Mouse (Mus musculus): ENCODE measurements around the gene Gdi1. TPM values are rescaled to one million over a fixed set of nuclear protein-coding genes. Genes with fewer than 3 reads are reported as not detected.
"Not testable (repeated sequence)": the region's sequence is repeated elsewhere in the genome, so short reads cannot be mapped to it uniquely, and the experiment has no call there.

Gdi1 gene
- total and polyA plus RNA-seq, 2 experiments from 2014 or later: 72.1 to 81.6 TPM

GRCm38 (mm10) chrX:74352645-74353466, 48.1 kb downstream of the Gdi1 start:
- 19% methylated on average over 13 of the region's 13 CpGs for WGBS
- Histone ChIP-seq H3K27me3 (ENCODE audit: control insufficient read depth, insufficient read depth, low read length) (no peaks in the 10 kb centered on the region), H3K4me1 (ENCODE audit: control insufficient read depth, insufficient read depth) (no peaks in the 10 kb centered on the region), H3K9ac (replicated peaks; ENCODE audit: low read depth, low read length) (peak overlapping the region; percentile 60), H3K4me2 (ENCODE audit: low read depth, low read length) (peak overlapping the region; percentile 67), H3K27ac (ENCODE audit: low read depth) (peak overlapping the region; percentile 30), H3K9me3 (replicated peaks; ENCODE audit: control insufficient read depth, low read length) (no peaks in the 10 kb centered on the region), H3K4me3 (ENCODE audit: low read depth, low read length) (peak overlapping the region; percentile 54), H3K36me3 (replicated peaks; ENCODE audit: control insufficient read depth, insufficient read depth, low read length) (no peaks in the 10 kb centered on the region)
- ATAC-seq (ENCODE audit: insufficient read depth, low read depth) (peak; percentile 39), DNase-seq (ENCODE audit: low spot score) (no peak)
- no peak for TF ChIP-seq EP300 (IDR thresholded peaks at IDR 0.05; ENCODE audit: low read depth)
- no peak for TF ChIP-seq CTCF (IDR thresholded peaks at IDR 0.05; ENCODE audit: low read depth)

GRCm38 (mm10) chrX:74353467-74353770, 48.6 kb downstream of the Gdi1 start, which contains the start of gene Lage3:
Gene Lage3, minus strand, starts transcription at chrX:74353618.
- TF ChIP-seq EP300 (IDR thresholded peaks at IDR 0.05; ENCODE audit: low read depth) (no peak), CTCF (IDR thresholded peaks at IDR 0.05; ENCODE audit: low read depth) (no peak)
- peak; percentile 92 for ATAC-seq (ENCODE audit: insufficient read depth, low read depth)
- WGBS: 9% methylated on average over 9 of the region's 22 CpGs

GRCm38 (mm10) chrX:74357069-74357468, 52.3 kb downstream of the Gdi1 start:
- not testable (repeated sequence) for H3K27ac ChIP-seq (ENCODE audit: low read depth); H3K36me3 ChIP-seq (replicated peaks; ENCODE audit: control insufficient read depth, insufficient read depth, low read length); H3K4me3 ChIP-seq (ENCODE audit: low read depth, low read length); ATAC-seq (ENCODE audit: insufficient read depth, low read depth); H3K9ac ChIP-seq (replicated peaks; ENCODE audit: low read depth, low read length); H3K9me3 ChIP-seq (replicated peaks; ENCODE audit: control insufficient read depth, low read length); H3K4me2 ChIP-seq (ENCODE audit: low read depth, low read length); H3K27me3 ChIP-seq (ENCODE audit: control insufficient read depth, insufficient read depth, low read length); H3K4me1 ChIP-seq (ENCODE audit: control insufficient read depth, insufficient read depth); DNase-seq (ENCODE audit: low spot score)
- WGBS: 94% methylated on average over 3 of the region's 3 CpGs

More at GRCm38 (mm10) chrX:74353467-74353770, 48.6 kb downstream of the Gdi1 start, which contains the start of gene Lage3:
- Histone ChIP-seq H3K4me1 (ENCODE audit: control insufficient read depth, insufficient read depth) (no peaks in the 10 kb centered on the region), H3K4me2 (ENCODE audit: low read depth, low read length) (peak within 1 kb of the TSS; percentile 67), H3K4me3 (ENCODE audit: low read depth, low read length) (peak within 1 kb of the TSS; percentile 54), H3K36me3 (replicated peaks; ENCODE audit: control insufficient read depth, insufficient read depth, low read length) (no peaks in the 10 kb centered on the region), H3K27me3 (ENCODE audit: control insufficient read depth, insufficient read depth, low read length) (no peaks in the 10 kb centered on the region), H3K9me3 (replicated peaks; ENCODE audit: control insufficient read depth, low read length) (no peaks in the 10 kb centered on the region), H3K9ac (replicated peaks; ENCODE audit: low read depth, low read length) (peak within 1 kb of the TSS; percentile 60), H3K27ac (ENCODE audit: low read depth) (peak within 1 kb of the TSS; percentile 30)
- peak; percentile 65 for DNase-seq (ENCODE audit: low spot score)

DNA sequence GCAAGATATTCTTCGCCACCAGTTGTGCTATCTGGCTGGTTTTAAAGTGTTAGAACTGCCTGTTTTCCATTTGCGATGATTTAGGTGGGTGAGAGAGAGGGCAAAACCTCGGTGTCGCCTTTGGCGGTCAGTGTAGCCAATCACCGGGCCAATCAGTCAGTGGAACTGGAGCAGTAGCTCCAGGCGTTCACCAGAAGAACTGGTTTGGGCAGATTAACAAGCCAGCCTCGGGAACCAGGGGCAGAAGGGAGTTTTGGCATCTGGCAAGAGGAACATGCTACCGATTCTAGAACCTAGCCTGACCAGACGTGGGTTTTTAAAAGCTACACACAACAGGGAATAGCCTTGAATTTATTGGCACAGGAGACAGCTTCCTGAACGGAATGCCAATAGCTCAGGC, 54.4 kb downstream of the Gdi1 start:
- Histone ChIP-seq H3K27ac (ENCODE audit: low read depth) (no peak overlapping the region), H3K9ac (replicated peaks; ENCODE audit: low read depth, low read length) (no peak overlapping the region), H3K4me2 (ENCODE audit: low read depth, low read length) (no peak overlapping the region), H3K27me3 (ENCODE audit: control insufficient read depth, insufficient read depth, low read length) (no peaks in the 10 kb centered on the region), H3K4me3 (ENCODE audit: low read depth, low read length) (no peak overlapping the region), H3K4me1 (ENCODE audit: control insufficient read depth, insufficient read depth) (no peaks in the 10 kb centered on the region), H3K9me3 (replicated peaks; ENCODE audit: control insufficient read depth, low read length) (no peaks in the 10 kb centered on the region), H3K36me3 (replicated peaks; ENCODE audit: control insufficient read depth, insufficient read depth, low read length) (no peaks in the 10 kb centered on the region)
- ATAC-seq (ENCODE audit: insufficient read depth, low read depth): no peak
- no peak for DNase-seq (ENCODE audit: low spot score)
- no peak for TF ChIP-seq CTCF (IDR thresholded peaks at IDR 0.05; ENCODE audit: low read depth)
- no peak for TF ChIP-seq EP300 (IDR thresholded peaks at IDR 0.05; ENCODE audit: low read depth)
- WGBS: 46% methylated on average over 11 of the region's 11 CpGs

Small RNA genes lying within 50 kb of the gene (microRNA-seq; reads per million reads assigned to microRNA genes)
- gene Mir7091: not detected
- 0.71 reads per million for gene Mir7092

Other genes starting within 250 kb of the Gdi1 start
- gene Opn1mw, start 177.5 kb upstream of the Gdi1 start, total RNA-seq (2014; rRNA removed; ENCODE audit: low replicate concordance): not detected in 2 replicates
- gene Opn1mw, start 177.5 kb upstream of the Gdi1 start, polyA plus RNA-seq (2015; fragmentation: Nextera tagmentation; extraction: Ambion mirVana): not detected in 2 replicates
- 15.6 and 43.8 TPM in 2 replicates for gene Mecp2, start 169.6 kb upstream of the Gdi1 start, total RNA-seq (2014; rRNA removed; ENCODE audit: low replicate concordance)
- gene Mecp2, start 169.6 kb upstream of the Gdi1 start, polyA plus RNA-seq (2015; fragmentation: Nextera tagmentation; extraction: Ambion mirVana): 10.8 and 12.1 TPM in 2 replicates
- not detected in 2 replicates for gene Tex28, start 137.2 kb upstream of the Gdi1 start, total RNA-seq (2014; rRNA removed; ENCODE audit: low replicate concordance)
- gene Tex28, start 137.2 kb upstream of the Gdi1 start, polyA plus RNA-seq (2015; fragmentation: Nextera tagmentation; extraction: Ambion mirVana): not detected in 2 replicates
- not detected in 2 replicates for gene Tktl1, start 127.7 kb upstream of the Gdi1 start, total RNA-seq (2014; rRNA removed; ENCODE audit: low replicate concordance)
- gene Tktl1, start 127.7 kb upstream of the Gdi1 start, polyA plus RNA-seq (2015; fragmentation: Nextera tagmentation; extraction: Ambion mirVana): not detected in 2 replicates
- gene Flna, start 55.2 kb upstream of the Gdi1 start, total RNA-seq (2014; rRNA removed; ENCODE audit: low replicate concordance): 374 and 672 TPM in 2 replicates
- 58.0 and 67.4 TPM in 2 replicates for gene Flna, start 55.2 kb upstream of the Gdi1 start, polyA plus RNA-seq (2015; fragmentation: Nextera tagmentation; extraction: Ambion mirVana)
- 34.4 and 73.4 TPM in 2 replicates for gene Emd, start 50.3 kb upstream of the Gdi1 start, total RNA-seq (2014; rRNA removed; ENCODE audit: low replicate concordance)
- 13.1 and 13.2 TPM in 2 replicates for gene Emd, start 50.3 kb upstream of the Gdi1 start, polyA plus RNA-seq (2015; fragmentation: Nextera tagmentation; extraction: Ambion mirVana)
- gene Rpl10, start 34.2 kb upstream of the Gdi1 start, total RNA-seq (2014; rRNA removed; ENCODE audit: low replicate concordance): 2,015 and 2,184 TPM in 2 replicates
- gene Rpl10, start 34.2 kb upstream of the Gdi1 start, polyA plus RNA-seq (2015; fragmentation: Nextera tagmentation; extraction: Ambion mirVana): 410 and 447 TPM in 2 replicates
- 69.3 and 71.1 TPM in 2 replicates for gene Taz, start 23.1 kb upstream of the Gdi1 start, total RNA-seq (2014; rRNA removed; ENCODE audit: low replicate concordance)
- gene Taz, start 23.1 kb upstream of the Gdi1 start, polyA plus RNA-seq (2015; fragmentation: Nextera tagmentation; extraction: Ambion mirVana): 60.9 and 69.7 TPM in 2 replicates
- gene Dnase1l1, start 22.7 kb upstream of the Gdi1 start, total RNA-seq (2014; rRNA removed; ENCODE audit: low replicate concordance): 11.7 and 26.5 TPM in 2 replicates
- gene Dnase1l1, start 22.7 kb upstream of the Gdi1 start, polyA plus RNA-seq (2015; fragmentation: Nextera tagmentation; extraction: Ambion mirVana): 14.5 and 15.8 TPM in 2 replicates
- gene Atp6ap1, start 7.9 kb upstream of the Gdi1 start, total RNA-seq (2014; rRNA removed; ENCODE audit: low replicate concordance): 114 and 125 TPM in 2 replicates
- gene Atp6ap1, start 7.9 kb upstream of the Gdi1 start, polyA plus RNA-seq (2015; fragmentation: Nextera tagmentation; extraction: Ambion mirVana): 92.3 and 92.8 TPM in 2 replicates
- 2.4 and 9.8 TPM in 2 replicates for gene Fam50a, start 8.0 kb downstream of the Gdi1 start, total RNA-seq (2014; rRNA removed; ENCODE audit: low replicate concordance)
- 40.3 and 41.3 TPM in 2 replicates for gene Fam50a, start 8.0 kb downstream of the Gdi1 start, polyA plus RNA-seq (2015; fragmentation: Nextera tagmentation; extraction: Ambion mirVana)
- 12.9 and 15.9 TPM in 2 replicates for gene Plxna3, start 24.1 kb downstream of the Gdi1 start, total RNA-seq (2014; rRNA removed; ENCODE audit: low replicate concordance)
- gene Plxna3, start 24.1 kb downstream of the Gdi1 start, polyA plus RNA-seq (2015; fragmentation: Nextera tagmentation; extraction: Ambion mirVana): 0.59 TPM in 2 replicates
- 61.1 and 76.7 TPM in 2 replicates for gene Lage3, start 48.6 kb downstream of the Gdi1 start, total RNA-seq (2014; rRNA removed; ENCODE audit: low replicate concordance)
- gene Lage3, start 48.6 kb downstream of the Gdi1 start, polyA plus RNA-seq (2015; fragmentation: Nextera tagmentation; extraction: Ambion mirVana): 83.9 and 94.9 TPM in 2 replicates
- 44.2 and 58.2 TPM in 2 replicates for gene Ubl4a, start 68.2 kb downstream of the Gdi1 start, total RNA-seq (2014; rRNA removed; ENCODE audit: low replicate concordance)
- gene Ubl4a, start 68.2 kb downstream of the Gdi1 start, polyA plus RNA-seq (2015; fragmentation: Nextera tagmentation; extraction: Ambion mirVana): 49.8 and 50.8 TPM in 2 replicates
- 9.1 and 17.2 TPM in 2 replicates for gene Slc10a3, start 68.4 kb downstream of the Gdi1 start, total RNA-seq (2014; rRNA removed; ENCODE audit: low replicate concordance)
- gene Slc10a3, start 68.4 kb downstream of the Gdi1 start, polyA plus RNA-seq (2015; fragmentation: Nextera tagmentation; extraction: Ambion mirVana): 9.4 and 10.3 TPM in 2 replicates
- gene Fam3a, start 88.3 kb downstream of the Gdi1 start, total RNA-seq (2014; rRNA removed; ENCODE audit: low replicate concordance): 32.7 and 41.1 TPM in 2 replicates
- gene Fam3a, start 88.3 kb downstream of the Gdi1 start, polyA plus RNA-seq (2015; fragmentation: Nextera tagmentation; extraction: Ambion mirVana): 26.8 and 26.9 TPM in 2 replicates
- 27.0 and 34.7 TPM in 2 replicates for gene Ikbkg, start 88.3 kb downstream of the Gdi1 start, total RNA-seq (2014; rRNA removed; ENCODE audit: low replicate concordance)
- 17.4 and 18.1 TPM in 2 replicates for gene Ikbkg, start 88.3 kb downstream of the Gdi1 start, polyA plus RNA-seq (2015; fragmentation: Nextera tagmentation; extraction: Ambion mirVana)
- 11.0 and 13.8 TPM in 2 replicates for gene G6pdx, start 124.2 kb downstream of the Gdi1 start, total RNA-seq (2014; rRNA removed; ENCODE audit: low replicate concordance)
- gene G6pdx, start 124.2 kb downstream of the Gdi1 start, polyA plus RNA-seq (2015; fragmentation: Nextera tagmentation; extraction: Ambion mirVana): 8.0 and 8.5 TPM in 2 replicates
- gene Gm6880, start 176.4 kb downstream of the Gdi1 start, total RNA-seq (2014; rRNA removed; ENCODE audit: low replicate concordance): not detected in 2 replicates
- not detected in 2 replicates for gene Gm6880, start 176.4 kb downstream of the Gdi1 start, polyA plus RNA-seq (2015; fragmentation: Nextera tagmentation; extraction: Ambion mirVana)